Mouse (Mus musculus): ENCODE data around the gene Ntrk3.
A peak's percentile ranks its signal among the peaks of the same experiment; 100 is the strongest.

Gene Ntrk3

DNA sequence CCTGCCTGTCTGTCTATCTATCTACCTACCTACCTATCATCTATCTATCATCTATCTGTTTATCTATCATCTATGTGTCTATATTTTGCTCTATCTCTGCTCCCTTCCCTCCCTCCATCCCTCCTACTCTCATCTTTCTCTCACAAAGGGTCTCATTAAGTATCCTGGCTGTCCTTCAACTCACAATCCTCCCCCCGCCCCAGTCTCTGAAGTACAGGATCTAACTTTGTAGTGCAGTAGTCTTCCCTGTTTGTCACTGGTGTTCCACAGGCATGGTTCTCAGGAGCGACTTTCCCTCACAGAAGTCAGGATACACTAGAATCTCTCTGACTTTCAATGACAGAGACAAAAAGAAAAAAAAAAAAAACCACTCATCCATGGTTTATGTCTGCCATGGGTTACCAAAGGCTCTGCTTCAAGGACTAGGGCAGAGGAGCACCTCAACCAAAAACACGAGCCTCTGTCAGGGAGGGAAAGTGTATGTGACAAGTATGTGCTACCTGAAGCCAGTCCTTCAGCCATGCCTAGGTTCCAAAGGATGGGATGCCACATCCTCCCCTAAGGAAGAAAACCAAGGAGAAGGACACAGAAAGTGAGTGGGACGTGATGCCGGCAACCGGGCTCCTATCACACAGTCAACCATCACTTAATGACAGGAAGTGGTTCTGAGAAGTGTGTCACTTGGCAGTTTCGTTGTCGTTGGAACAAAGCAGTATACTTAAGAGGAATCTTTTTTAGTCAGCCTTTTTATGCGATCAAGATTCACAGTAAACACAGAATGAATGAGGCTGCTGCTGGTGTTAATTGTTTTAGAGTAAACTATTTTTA lies 16.6 kb downstream of the Ntrk3 start:
- no peak for DNase-seq (ENCODE audit: low spot score)

DNA sequence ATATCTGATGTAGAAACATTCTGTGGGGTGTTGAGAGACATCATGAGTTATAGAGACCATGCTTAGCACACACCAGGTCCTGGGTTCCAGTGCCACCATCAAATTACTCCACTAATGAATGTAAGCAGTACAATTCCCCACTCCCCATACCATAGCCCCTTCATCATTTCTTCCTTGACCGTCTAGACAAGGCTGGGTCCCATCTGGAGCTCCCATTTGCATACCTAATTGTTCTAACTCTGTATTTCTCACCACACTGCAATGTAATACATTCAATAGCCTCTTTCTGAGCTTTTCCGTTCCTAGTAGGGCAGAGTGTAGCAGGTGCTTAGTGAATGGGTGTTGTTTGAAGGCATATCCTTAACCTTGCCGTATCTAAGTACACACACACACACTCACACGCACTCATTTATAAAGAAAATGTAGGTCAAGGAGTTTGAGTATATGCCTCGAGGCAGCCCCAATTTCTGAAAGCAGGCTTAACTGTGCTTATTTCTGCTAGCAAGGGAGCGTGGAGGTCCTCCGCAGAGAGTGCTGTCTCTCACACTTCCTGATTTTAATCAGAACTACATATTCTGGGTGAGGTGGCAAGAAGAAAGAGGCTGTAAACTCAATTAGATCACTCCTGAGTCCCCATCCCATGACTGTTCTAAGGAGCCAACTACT lies 17.9 kb downstream of the Ntrk3 start:
- no peak for DNase-seq (ENCODE audit: low spot score)

DNA sequence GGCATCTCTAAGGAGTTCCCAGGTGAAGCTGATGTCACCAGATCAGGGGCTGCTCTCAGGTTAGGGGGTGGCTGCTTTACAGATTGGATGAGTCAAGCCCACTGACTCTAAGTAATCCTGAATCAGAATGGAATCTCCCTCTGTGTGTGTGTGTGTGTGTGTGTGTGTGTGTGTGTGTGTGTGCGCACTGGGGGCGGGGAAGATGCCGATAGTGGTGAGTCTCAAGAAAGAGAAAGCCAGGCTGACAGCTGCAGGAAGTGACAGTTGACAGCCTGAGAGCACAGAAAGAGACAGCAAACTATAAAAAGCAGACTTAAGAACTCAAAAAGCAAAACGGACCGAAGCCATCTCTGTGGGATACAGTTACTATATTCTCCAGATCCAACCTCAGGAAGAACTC lies 18.7 kb downstream of the Ntrk3 start:
- no peak for DNase-seq (ENCODE audit: low spot score)

DNA sequence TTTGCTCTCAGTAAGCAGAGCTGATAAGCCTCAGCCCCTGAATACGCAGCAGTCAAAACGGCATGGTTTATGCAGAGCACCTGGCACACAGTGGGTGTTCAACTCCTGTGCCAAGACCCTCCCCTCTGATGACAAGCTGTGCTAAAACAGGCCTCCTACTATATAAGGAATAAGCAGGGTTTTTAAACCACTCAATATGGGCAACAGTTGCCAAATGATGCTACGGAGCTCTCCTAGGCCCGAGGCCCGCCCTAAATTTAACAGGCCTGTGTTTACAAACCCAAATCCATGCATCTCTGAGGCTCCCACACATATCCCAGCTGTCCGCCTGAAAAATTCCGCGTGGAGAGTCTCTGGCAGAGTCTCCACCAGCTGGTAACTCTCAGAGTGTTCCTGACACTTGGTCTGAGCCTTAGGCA lies 19.6 kb downstream of the Ntrk3 start:
- DNase-seq (ENCODE audit: low spot score): no peak

DNA sequence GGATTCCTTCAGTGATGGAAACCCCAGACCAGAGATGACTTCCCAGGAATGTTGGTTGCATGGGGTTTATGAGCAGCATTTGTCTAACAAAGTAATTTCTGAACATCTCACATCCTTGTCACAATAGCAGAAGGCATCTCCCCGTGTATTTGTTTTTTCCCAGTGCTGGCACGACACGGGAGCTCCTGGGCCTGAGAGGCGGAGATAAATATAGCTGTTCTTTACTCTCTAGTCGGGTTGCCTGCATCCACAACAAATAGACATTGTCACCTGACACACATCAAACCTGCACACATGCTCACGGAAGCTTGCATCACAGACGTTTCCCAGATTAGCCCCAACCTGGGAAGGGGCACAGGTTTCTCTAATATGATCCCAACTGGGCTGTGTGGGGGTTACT lies 30.1 kb downstream of the Ntrk3 start:
- DNase-seq (ENCODE audit: low spot score): no peak

DNA sequence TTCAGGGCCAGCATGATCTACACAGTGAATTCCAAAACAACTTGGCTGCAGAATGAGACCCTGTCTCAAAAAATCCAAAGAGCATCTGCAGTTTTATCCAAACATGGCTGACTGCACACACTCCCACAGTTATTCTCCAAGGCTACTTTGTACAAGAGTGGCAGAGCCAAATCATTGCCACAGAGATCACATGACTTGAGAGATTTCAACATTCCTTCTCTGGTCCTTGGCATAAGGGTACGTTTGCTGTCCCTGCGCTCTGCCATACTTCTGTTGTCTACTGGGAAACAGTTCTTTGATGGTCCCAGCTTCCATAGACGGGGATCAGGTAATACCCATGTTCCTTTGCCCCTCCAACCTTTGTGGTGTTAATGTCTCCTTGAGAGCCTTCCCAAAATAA lies 30.7 kb downstream of the Ntrk3 start:
- no peak for DNase-seq (ENCODE audit: low spot score)

DNA sequence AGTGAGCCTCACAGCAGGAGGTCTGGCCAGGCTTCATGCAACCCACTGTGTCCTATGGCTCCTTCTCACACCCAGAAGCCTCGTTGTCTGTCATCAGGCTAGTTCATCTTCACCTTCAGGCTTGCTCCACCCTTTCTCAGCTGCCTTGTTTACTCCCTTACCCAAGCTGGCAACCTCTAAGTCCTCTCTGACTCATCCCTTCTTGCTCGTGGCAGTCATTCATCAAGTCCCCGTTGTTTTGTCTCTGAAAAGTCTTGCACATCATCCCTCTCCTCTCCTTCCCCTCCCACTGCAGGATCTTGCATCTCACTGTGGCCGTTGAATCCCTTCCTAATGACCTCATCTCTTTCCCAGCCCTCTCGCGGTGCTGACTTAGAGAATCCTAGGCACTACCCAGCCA lies 35.1 kb downstream of the Ntrk3 start:
- DNase-seq (ENCODE audit: low spot score): no peak

DNA sequence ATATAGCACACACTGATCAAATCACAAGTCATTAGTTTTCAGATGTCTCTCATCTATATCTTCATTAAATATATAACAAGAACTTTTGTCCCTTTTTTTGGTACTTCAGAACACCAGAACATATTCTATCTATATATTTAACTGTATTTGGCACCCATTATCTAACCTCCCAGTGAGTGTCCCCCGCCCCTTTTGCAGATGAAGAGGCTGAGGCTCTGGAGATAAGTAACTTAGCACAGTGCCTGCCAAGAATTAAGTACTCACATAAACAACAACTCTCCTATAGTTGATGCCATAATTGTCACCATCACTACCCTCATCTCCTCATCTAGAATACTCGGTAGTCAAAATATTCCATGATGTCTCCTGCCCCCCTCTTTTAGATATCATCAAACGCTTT lies 42.6 kb downstream of the Ntrk3 start:
- no peak for DNase-seq (ENCODE audit: low spot score)

DNA sequence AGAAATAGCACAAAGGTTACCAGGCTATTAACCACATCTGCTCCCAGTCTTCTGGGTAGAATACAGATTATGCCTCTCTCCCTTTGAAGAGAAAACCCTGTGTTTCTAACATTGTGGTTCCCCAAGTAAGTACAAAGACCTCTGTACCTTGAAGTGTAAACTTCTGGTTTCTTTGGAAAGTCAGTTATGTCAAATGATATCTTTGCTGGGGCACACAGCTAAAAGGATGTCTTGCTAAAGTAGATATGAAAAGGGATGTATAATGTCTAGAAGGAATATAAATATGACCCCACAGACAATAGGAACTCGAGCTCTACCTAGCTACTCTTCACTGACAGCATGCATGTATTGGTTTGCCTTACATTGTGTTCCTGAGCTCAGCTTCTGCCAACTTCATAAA lies 44.7 kb downstream of the Ntrk3 start:
- no peak for DNase-seq (ENCODE audit: low spot score)

DNA sequence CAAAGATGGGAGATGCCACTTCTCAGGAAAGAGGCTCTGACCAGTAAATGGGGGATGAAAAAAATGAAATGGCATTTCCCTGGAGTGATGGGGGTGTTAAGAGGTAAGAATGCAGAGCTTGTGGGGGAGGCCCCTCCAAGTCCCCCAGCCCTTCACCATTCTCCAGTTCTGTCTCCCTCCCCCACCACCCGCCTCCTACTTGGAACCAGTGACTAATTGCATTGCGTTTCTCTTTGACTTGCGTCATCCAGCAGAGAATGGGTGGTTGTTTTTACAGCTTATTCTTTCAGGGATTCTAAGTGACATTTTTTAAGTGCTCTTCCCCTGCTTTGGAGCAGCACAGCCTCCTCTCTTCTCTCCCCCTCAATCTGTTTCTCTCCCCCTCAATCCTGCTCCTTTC lies 46.9 kb downstream of the Ntrk3 start:
- DNase-seq (ENCODE audit: low spot score): no peak

DNA sequence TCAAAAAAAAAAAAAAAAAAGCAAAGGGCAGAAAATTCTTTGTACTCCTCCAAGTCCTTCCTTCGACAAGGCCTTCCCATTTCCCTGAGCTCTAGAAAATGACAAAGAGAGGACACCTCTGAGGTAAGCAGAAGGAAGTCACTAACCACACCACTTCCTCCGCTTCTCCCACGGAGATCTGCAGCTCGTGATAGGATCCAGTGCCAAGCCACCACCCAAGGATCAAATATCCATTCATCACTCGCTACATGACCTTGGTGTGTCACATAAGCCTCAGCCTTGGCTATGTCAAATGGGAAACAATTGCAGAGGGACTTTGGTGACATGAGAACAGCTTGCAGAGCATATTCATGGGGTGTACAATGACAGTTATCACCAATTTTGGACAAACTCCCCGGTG lies 52.9 kb downstream of the Ntrk3 start:
- no peak for DNase-seq (ENCODE audit: low spot score)

DNA sequence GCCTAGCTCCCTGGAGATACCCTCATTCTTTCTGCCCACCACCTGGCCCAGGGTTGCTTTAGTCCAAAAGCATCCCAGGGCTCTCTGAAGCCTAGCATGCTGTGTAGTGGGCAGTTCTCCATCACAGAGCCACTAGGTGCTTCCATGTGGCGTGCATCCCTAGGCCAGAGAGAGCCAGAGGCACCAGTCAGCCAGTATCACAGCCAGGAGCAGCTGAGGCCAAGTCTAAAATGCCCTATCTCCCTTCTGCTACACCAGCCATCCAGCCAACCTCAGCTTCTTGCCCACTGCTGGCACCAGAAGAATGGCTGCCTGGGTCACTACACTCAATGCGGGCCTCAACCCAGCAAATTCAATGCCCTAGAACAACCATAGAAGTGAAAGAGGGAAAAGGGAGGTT lies 56.9 kb downstream of the Ntrk3 start:
- no peak for DNase-seq (ENCODE audit: low spot score)

DNA sequence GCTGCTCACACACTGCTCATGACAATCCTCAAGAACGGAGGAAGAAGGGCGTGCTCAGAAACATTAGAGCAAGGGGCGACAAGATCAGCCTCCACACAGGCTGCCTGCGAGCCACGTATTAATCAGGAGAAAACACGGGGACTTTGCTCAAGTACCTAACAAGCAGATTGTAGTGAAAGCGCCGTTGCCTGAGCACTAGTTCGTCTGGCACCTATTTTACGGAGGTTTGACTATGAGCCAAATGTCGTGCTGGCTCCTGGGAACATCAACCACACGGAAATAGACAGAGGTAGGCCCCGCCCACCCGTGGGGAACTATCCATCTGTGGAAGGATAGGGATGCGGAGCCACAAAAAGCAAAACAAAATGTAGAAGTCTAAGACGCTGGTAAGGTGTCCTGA lies 68.4 kb downstream of the Ntrk3 start:
- no peak for DNase-seq (ENCODE audit: low spot score)

DNA sequence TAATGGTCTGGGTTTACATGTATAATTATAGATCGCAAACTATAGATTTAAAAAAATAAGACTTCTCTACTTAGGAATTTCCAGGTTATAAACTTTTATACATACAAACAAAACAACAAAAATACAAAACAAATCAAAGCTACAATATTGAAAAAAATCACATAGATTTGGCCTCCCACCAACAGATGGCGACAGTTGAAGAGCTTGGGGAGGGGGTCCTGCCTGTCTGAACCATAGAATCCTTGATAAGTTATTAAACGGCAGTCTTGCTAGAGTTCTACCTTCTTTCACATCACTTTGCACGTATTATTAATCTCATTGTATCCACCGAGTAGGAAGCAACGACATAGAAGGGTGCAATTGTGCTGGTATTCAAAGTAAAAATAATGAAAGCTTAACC lies 68.9 kb downstream of the Ntrk3 start:
- no peak for DNase-seq (ENCODE audit: low spot score)

DNA sequence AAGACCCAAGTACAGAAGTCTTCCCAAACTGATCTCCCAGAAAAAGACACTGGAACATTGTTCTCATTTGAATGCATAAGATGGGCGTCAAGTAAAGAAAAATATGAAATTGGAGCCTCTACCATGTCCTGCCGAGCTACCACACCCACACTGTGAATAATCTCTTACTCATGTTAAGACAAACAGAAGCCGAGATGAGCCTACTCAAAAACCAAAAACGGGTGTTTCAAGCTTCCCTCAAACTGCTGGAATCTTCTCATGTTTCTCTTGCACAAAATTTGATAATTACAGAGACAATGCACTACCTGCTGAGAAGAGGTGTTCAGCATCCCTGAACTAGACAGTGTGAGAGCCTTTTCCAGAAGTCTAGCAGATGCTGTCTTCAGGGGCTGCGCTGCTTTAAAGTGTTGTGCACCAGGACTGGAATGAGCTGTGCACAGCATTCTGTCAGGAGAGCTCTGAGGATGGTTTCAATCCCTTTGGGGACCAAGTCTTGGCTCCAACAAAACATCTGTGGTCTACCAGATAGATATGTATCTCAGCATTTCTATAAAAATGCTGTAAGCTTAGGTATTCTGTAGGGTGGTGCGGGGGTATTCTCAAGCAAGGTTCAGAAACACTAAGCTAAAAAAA lies 69.7 kb downstream of the Ntrk3 start:
- no peak for DNase-seq (ENCODE audit: low spot score)

DNA sequence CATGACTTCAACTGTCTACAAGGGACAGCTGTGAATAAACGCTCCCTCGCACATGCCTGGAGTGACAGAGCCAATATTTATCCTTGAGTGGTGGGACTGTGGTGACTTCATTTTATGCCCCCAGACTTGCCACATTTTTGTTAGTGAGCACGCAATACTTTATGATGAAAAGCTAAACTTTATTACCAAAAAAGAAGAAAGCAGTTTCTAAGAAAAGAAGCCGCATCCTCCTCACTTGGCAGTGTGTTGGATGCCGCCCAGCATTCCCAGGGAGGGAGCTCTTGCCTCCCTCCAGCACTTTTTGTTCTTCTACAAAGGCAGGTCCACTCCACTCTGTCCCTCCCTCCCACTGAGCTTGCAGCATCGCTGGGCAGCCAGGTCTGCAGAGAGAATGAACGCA lies 77.0 kb downstream of the Ntrk3 start:
- no peak for DNase-seq (ENCODE audit: low spot score)

DNA sequence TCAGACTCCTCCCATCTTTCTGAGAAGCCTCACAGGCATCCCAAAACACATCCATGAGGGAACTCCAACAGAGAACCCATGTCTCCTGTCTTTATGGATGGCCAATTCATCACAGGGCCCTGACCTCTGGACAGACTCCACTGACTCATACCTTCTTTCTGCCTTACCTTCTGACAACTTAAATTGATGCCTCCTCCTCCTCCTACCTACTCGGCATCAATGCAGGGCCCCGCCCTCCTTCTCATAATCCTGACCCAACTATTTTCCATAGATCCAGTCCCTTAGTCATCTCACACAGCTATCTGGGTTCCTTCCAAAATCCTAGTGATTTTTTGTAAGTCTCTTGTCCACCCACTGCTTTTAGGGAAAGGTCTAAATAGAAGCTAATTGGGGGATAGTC lies 78.0 kb downstream of the Ntrk3 start:
- no peak for DNase-seq (ENCODE audit: low spot score)

DNA sequence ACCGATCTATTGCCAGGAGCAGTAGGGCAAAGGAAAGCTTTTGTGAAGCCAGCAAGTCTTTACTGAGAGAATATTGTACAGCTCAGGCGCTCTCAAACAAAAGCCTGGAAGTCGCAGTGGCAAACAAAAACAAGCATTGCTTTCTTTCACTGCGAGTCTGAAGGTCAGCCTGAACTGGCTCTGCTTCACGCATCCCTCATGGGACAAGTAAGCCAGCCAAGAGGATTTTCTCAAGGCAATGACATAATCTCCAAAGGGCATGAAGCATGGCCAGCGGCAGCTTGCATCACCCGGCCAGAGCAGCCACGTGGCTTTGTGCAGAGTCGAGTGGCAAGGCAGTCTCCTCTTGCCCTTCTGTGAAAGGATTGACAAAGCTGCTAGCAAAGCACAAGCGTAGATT lies 79.8 kb downstream of the Ntrk3 start:
- peak; percentile 10 for DNase-seq (ENCODE audit: low spot score)

DNA sequence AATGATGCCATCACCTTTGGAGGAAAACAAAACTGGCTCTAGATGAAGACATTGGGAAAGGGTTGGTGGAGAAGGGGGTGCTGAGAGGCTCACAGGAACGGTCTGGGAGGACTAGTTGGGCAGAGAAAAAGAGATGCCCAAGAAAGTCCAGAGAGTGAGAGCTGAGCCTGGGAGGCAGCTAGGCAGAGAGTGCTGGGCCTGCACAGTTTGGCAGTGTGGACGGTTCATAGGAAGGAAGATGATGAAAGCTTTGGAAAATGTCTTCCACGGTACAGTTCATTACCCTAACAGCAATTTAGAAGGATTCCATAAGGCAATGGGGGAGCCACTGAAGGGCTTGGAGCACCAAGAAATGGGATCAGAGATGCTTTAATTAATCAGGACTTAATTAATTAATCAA lies 81.6 kb downstream of the Ntrk3 start:
- no peak for DNase-seq (ENCODE audit: low spot score)

DNA sequence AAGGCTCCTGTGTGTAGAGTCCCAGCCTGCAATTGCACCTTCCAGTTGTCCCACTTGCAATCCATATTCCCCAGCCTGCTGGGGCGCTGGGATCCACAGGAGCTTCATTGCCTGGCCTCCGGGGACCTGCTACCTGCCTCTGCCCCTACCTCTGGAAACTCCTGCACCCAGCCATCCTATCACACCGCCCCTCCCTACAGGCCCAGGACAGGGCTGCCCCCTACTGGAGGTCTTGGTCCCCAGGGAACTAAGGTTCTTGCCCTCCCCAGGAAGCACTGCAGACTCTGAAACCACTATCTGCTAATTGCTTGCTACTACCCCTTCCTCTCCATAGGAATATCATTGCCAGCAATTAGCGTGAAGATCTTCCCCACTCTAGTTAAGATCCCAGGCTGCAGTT lies 84.1 kb downstream of the Ntrk3 start:
- no peak for DNase-seq (ENCODE audit: low spot score)

DNA sequence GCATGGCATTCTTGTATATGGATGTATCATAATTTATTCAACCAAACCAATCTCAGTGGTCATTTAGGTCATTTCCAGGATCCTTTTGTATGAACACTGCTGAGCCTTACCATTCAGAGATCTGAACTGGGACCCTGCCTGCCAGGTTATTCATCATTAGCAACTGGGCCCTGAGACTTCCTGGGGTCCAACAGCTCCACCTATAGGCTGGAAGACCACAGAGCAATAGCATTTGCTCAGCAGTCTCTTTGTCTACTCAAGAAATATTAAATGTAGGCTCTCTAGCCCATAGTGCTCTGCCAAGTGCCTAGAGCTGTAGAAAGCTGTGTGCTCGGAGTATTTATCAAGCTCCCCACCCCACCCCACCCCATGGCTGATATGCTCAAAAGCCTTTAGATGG lies 85.5 kb downstream of the Ntrk3 start:
- no peak for DNase-seq (ENCODE audit: low spot score)

DNA sequence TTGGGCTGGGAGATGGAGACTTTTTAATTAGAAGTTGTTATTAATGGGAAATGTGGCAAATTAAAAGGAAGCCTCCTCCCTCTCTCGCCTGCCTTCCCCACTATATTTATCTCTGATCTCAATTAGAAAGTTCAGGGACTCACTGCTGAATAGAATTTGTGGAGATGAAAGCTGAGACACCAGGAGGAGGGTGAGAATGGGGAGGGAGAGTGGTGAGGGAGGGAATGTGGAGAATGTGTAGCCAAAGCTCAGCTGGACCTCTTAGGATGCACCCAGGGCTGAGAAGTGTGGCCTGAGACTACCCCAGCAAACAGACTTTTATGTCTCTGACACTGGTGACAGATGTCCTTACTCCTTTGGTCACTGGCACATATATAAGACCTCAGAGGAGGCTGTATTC lies 86.3 kb downstream of the Ntrk3 start:
- no peak for DNase-seq (ENCODE audit: low spot score)

DNA sequence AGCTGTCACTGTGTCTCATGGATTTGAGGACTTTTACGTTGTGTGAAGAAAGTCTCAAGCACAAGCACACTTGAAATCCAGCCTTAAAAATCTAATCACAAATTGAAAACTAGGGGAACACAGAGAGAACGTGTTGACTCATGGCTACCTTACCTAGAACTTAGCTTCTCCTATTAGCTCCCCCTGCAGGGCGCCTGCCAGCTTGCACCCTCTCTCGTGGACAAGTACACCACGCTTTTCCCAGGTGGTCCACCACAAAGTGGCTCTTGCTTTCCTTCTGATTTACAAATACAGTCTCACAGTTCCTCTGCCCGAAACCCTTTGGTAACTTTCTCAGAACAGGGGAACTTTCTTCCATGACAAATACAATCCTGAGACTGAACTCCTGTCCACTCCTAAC lies 94.1 kb downstream of the Ntrk3 start:
- no peak for DNase-seq (ENCODE audit: low spot score)

DNA sequence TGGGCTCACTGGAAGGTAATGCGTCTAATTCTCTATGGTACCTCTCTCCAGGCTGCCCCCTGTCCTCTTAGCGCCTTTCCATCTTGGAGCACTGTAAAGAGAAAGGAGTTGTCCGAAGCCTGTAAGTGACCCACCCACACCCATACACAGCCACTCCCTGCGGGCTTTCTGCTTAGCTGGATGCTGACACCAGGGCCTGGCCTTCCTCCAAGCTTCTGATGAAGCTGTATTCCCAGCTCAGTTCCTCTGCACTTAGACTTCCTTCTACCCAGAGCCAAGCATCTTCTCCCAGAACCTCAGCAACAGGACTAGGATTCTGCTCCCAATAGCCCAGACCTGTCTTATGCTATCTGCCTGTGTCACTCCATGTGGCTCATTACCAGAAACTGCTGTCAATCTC lies 114.1 kb downstream of the Ntrk3 start:
- DNase-seq (ENCODE audit: low spot score): no peak
